Mouse (Mus musculus): ENCODE measurements around the gene Chmp5.

GRCm38 (mm10) chr4:40906298-40906697 is 41.9 kb upstream of the Chmp5 start:
- no peak for TF ChIP-seq GATA1 (IDR thresholded peaks at IDR 0.05; ENCODE audit: low read length)
- TF ChIP-seq TAL1 (IDR thresholded peaks at IDR 0.05; ENCODE audit: low read length): no peak

Data from erythroblast, embryonic 14.5 days (primary cell).